Comparison of ENCODE assay signal across 27 mouse cellular contexts in the genomic region with DNA sequence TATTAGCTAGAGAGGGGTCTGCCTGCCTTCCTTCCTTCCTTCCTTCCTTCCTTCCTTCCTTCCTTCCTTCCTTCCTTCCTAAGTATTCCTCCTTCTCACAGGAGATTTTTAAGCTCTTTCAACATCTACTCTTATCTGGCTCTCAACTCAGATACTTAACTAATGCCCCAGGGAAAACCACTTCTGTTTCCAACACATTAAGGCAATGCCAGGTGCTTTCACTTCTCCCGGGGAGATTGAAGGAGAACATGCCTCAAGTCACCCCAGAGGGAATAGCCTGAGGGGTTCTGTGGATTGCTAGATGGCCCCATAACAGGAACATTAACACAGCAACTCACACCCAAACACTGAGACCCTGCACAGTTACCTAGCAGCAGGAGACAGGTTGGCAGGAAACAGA. TPM values are rescaled to one million over a fixed set of nuclear protein-coding genes. Genes with fewer than 3 reads are reported as not detected.
DNase-seq lines count a peak whose midpoint lies in the region; ATAC-seq lines count a peak whose summit lies in the region.
"Had no signal": no experiment of that assay in that cellular context is flagged by ENCODE, and none has a peak within 500 bp of the region (broad histone marks: within the 10 kb centered on the region; RNA-seq: fewer than 3 reads in every experiment).

No protein-coding gene starts in this region.

- no peaks in the 10 kb centered on the region for H3K27me3 ChIP-seq in midbrain, embryonic 14.5 days (ENCODE audit: control insufficient read depth, insufficient read depth, low read length)
- no peaks in the 10 kb centered on the region for H3K27me3 ChIP-seq in midbrain, embryonic 16.5 days (ENCODE audit: control insufficient read depth, insufficient read depth, low read depth, low read length)
- H3K27me3 ChIP-seq: embryonic facial prominence, embryonic 15.5 days; hindbrain, embryonic 13.5 days; intestine, embryonic 15.5 days had no signal

- H3K27ac ChIP-seq in midbrain, embryonic 14.5 days (replicated peaks; ENCODE audit: low read depth, low read length) = no peak overlapping the region
- H3K27ac ChIP-seq in midbrain, embryonic 16.5 days (ENCODE audit: low read length) = no peak overlapping the region
- H3K27ac ChIP-seq: embryonic facial prominence, embryonic 15.5 days; forebrain, embryonic 10.5 days; gastrocnemius, adult 2 months; heart, embryonic 10.5 days; hindbrain, embryonic 13.5 days; intestine, embryonic 15.5 days had no signal

- ATAC-seq in midbrain, embryonic 14.5 days (ENCODE audit: low FRiP score, low TSS enrichment) = no peak
- ATAC-seq in midbrain, embryonic 16.5 days = no peak
- ATAC-seq: activated CD4-positive, CD25-positive, alpha-beta regulatory T cell, adult 4 months; CD4-positive, CD25-positive, alpha-beta regulatory T cell, adult 4 months; forebrain, embryonic 14.5 days; intestine, embryonic 15.5 days had no signal

- H3K4me2 ChIP-seq in midbrain, embryonic 14.5 days (ENCODE audit: low read length) = no peak overlapping the region
- no peak overlapping the region for H3K4me2 ChIP-seq in midbrain, embryonic 16.5 days (ENCODE audit: low read length)
- H3K4me2 ChIP-seq: embryonic facial prominence, embryonic 15.5 days; hindbrain, embryonic 13.5 days; intestine, embryonic 15.5 days had no signal

- 58% methylated on average over 1 of the region's 1 CpGs for whole genome bisulfite sequencing in midbrain, embryonic 14.5 days
- WGBS in midbrain, embryonic 16.5 days = 56% methylated on average over 1 of the region's 1 CpGs

- no peak overlapping the region for H3K4me3 ChIP-seq in midbrain, embryonic 14.5 days (replicated peaks; ENCODE audit: low read depth, low read length)
- H3K4me3 ChIP-seq in midbrain, embryonic 16.5 days (ENCODE audit: low read depth, low read length) = no peak overlapping the region
- H3K4me3 ChIP-seq: embryonic facial prominence, embryonic 15.5 days; erythroblast, embryonic 14.5 days; forebrain, embryonic 10.5 days; gastrocnemius, adult 2 months; heart, embryonic 10.5 days; hindbrain, embryonic 13.5 days; intestine, embryonic 15.5 days had no signal

- intact Hi-C loops in heart, postnatal 25 days (cut with DNase I) = no loop called here

- no peaks in the 10 kb centered on the region for H3K36me3 ChIP-seq in midbrain, embryonic 14.5 days (ENCODE audit: control insufficient read depth, insufficient read depth, low read length)
- H3K36me3 ChIP-seq in midbrain, embryonic 16.5 days (ENCODE audit: control insufficient read depth, insufficient read depth, low read length) = no peaks in the 10 kb centered on the region
- H3K36me3 ChIP-seq: embryonic facial prominence, embryonic 15.5 days; forebrain, embryonic 10.5 days; heart, embryonic 10.5 days; hindbrain, embryonic 13.5 days; intestine, embryonic 15.5 days had no signal

- H3K9me3 ChIP-seq in midbrain, embryonic 14.5 days (ENCODE audit: control insufficient read depth, low read length) = no peaks in the 10 kb centered on the region
- H3K9me3 ChIP-seq in midbrain, embryonic 16.5 days (replicated peaks; ENCODE audit: control insufficient read depth, low read length, poor library complexity, severe bottlenecking) = no peaks in the 10 kb centered on the region
- H3K9me3 ChIP-seq: embryonic facial prominence, embryonic 15.5 days; forebrain, embryonic 10.5 days; heart, embryonic 10.5 days; hindbrain, embryonic 13.5 days; intestine, embryonic 15.5 days had no signal

- H3K9ac ChIP-seq in midbrain, embryonic 14.5 days (replicated peaks; ENCODE audit: low read length) = no peak overlapping the region
- no peak overlapping the region for H3K9ac ChIP-seq in midbrain, embryonic 16.5 days (ENCODE audit: low read depth, low read length)
- H3K9ac ChIP-seq: embryonic facial prominence, embryonic 15.5 days; hindbrain, embryonic 13.5 days; intestine, embryonic 15.5 days had no signal

- peaks cover 5% of the 10 kb centered on the region; the same call in 1 of the 2 replicates for H3K4me1 ChIP-seq in midbrain, embryonic 14.5 days (ENCODE audit: control insufficient read depth, insufficient read depth, low read length)
- no peaks in the 10 kb centered on the region for H3K4me1 ChIP-seq in midbrain, embryonic 16.5 days (ENCODE audit: control insufficient read depth, insufficient read depth, low read length)

- DNase-seq in heart, adult 11 months = peak; percentile 65
- no peak for DNase-seq in heart, postnatal 25 days (ENCODE audit: low spot score)
- peak; percentile 35 for DNase-seq in midbrain, embryonic 14.5 days
- DNase-seq in ZHBTc4 (ENCODE audit: low read depth, low spot score) = peak; percentile 16
- DNase-seq in lung, postnatal 36 days = peak; percentile 9
- no peak for DNase-seq in urinary bladder, postnatal 14 days (ENCODE audit: low spot score)
- DNase-seq: adrenal gland, adult 2 months; B cell, adult 2 months; cerebellum, adult 18-20 months; cerebellum, adult 9-11 months; cerebellum, postnatal 36 days; gastrocnemius, adult 2 months; gastrocnemius, postnatal 36 days; heart, adult 18-20 months; heart, postnatal 10 days had no signal

RNA-seq across cellular contexts. Expression of gene Svopl, which starts 19.0 kb away (rescaled TPM):
- total RNA-seq in heart, postnatal 25 days (2021) = under 1 TPM; 0.42 to 0.50 TPM
- polyA plus RNA-seq in midbrain, embryonic 14.5 days (2014; fragmentation: Nextera tagmentation; extraction: Ambion mirVana) = 0.70 and 0.86 TPM in 2 replicates
- polyA plus RNA-seq in midbrain, embryonic 16.5 days (2015; fragmentation: Nextera tagmentation; extraction: Ambion mirVana) = 0.85 and 0.88 TPM in 2 replicates
- total RNA-seq: hematopoietic stem cell, adult 5-6 weeks; MEL had no signal
- polyA plus RNA-seq: erythroblast, embryonic 14.5 days had no signal

Comparison
In these comparisons a context has a peak if more than half of its experiments do, and no peak if none do; other contexts are left out.
1. DNase-seq: peak in heart, adult 11 months (single experiment), midbrain, embryonic 14.5 days (single experiment), ZHBTc4 (single experiment) and lung, postnatal 36 days (single experiment); none in heart, postnatal 25 days (single experiment) and urinary bladder, postnatal 14 days (single experiment).